Comparison of ENCODE assay signal across 9 mouse cellular contexts in genomic region chr7:55737125-55737912, GRCm38 (mm10). TPM values are rescaled to one million over a fixed set of nuclear protein-coding genes. Genes with fewer than 3 reads are reported as not detected.
DNase-seq lines count a peak whose midpoint lies in the region; ATAC-seq and TF ChIP-seq lines count a peak whose summit lies in the region.
"Had no signal": no experiment of that assay in that cellular context is flagged by ENCODE, and none has a peak within 500 bp of the region (broad histone marks: within the 10 kb centered on the region; RNA-seq: fewer than 3 reads in every experiment).

No protein-coding gene starts in this region.

- 39% methylated on average over 4 of the region's 4 CpGs for WGBS in liver, adult 2 months
- 47% methylated on average over 4 of the region's 4 CpGs for WGBS in liver, embryonic 11.5 days
- 43% methylated on average over 4 of the region's 4 CpGs for WGBS in hindbrain, embryonic 16.5 days

- H3K27ac ChIP-seq in liver, adult 2 months (replicated peaks; ENCODE audit: insufficient read depth, low read depth, low read length) = no peak overlapping the region
- H3K27ac ChIP-seq in liver, embryonic 11.5 days (ENCODE audit: low read depth, low read length) = no peak overlapping the region
- H3K27ac ChIP-seq in hindbrain, embryonic 16.5 days (ENCODE audit: low read depth, low read length) = no peak overlapping the region
- H3K27ac ChIP-seq: limb, embryonic 13.5 days had no signal

- 0 out of 2 replicates have a peak, but pooled peaks cover 2% of the 10 kb centered on the region for H3K27me3 ChIP-seq in liver, adult 2 months (ENCODE audit: control insufficient read depth, insufficient read depth, low read length)
- H3K27me3 ChIP-seq in liver, embryonic 11.5 days (replicated peaks; ENCODE audit: control insufficient read depth, insufficient read depth, low read length) = no peaks in the 10 kb centered on the region
- H3K27me3 ChIP-seq in hindbrain, embryonic 16.5 days (replicated peaks; ENCODE audit: control insufficient read depth, insufficient read depth, low read length) = no peaks in the 10 kb centered on the region
- H3K27me3 ChIP-seq: limb, embryonic 13.5 days had no signal

- H3K79me2 ChIP-seq in liver, adult 2 months (ENCODE audit: control insufficient read depth, insufficient read depth, low read length) = no peaks in the 10 kb centered on the region

- H3K9ac ChIP-seq in liver, adult 2 months (ENCODE audit: low read depth, low read length) = no peak overlapping the region
- no peak overlapping the region for H3K9ac ChIP-seq in liver, embryonic 11.5 days (ENCODE audit: low read depth, low read length)
- no peak overlapping the region for H3K9ac ChIP-seq in hindbrain, embryonic 16.5 days (ENCODE audit: low read depth, low read length)
- H3K9ac ChIP-seq: limb, embryonic 13.5 days had no signal

- peak; percentile 9; the same call in 1 of the 2 replicates for TF ChIP-seq CTCF in liver, adult 2 months (IDR thresholded peaks at IDR 0.05; ENCODE audit: low read depth, low read length)

- no peak overlapping the region for H3K4me2 ChIP-seq in liver, embryonic 11.5 days
- no peak overlapping the region for H3K4me2 ChIP-seq in hindbrain, embryonic 16.5 days (ENCODE audit: low read length)
- H3K4me2 ChIP-seq: limb, embryonic 13.5 days had no signal

- ATAC-seq in liver, embryonic 11.5 days (replicated peaks; ENCODE audit: low FRiP score) = no peak
- ATAC-seq in hindbrain, embryonic 16.5 days = peak; percentile 83

- no peaks in the 10 kb centered on the region for H3K9me3 ChIP-seq in liver, embryonic 11.5 days (ENCODE audit: control insufficient read depth, low read length)
- H3K9me3 ChIP-seq in hindbrain, embryonic 16.5 days (ENCODE audit: control insufficient read depth, low read length) = no peaks in the 10 kb centered on the region
- H3K9me3 ChIP-seq: limb, embryonic 13.5 days had no signal

- no peak for TF ChIP-seq POLR2A in liver, adult 2 months (IDR thresholded peaks at IDR 0.05; ENCODE audit: extremely low read depth, insufficient read depth, low read length)

- H3K4me3 ChIP-seq in liver, adult 2 months (ENCODE audit: insufficient read depth, low read depth, low read length) = no peak overlapping the region
- no peak overlapping the region for H3K4me3 ChIP-seq in liver, embryonic 11.5 days (ENCODE audit: low read depth, low read length)
- no peak overlapping the region for H3K4me3 ChIP-seq in hindbrain, embryonic 16.5 days (ENCODE audit: low read length)
- H3K4me3 ChIP-seq: limb, embryonic 13.5 days had no signal

- no peak for DNase-seq in liver, adult 2 months (ENCODE audit: extremely low read depth, low read depth, low spot score)
- DNase-seq in liver, embryonic 11.5 days (ENCODE audit: low spot score) = no peak
- DNase-seq in adrenal gland, adult (ENCODE audit: inconsistent age in 2 of 2, low spot score in 1 of 2) = peak; percentile 47 to 79
- DNase-seq in embryo, embryonic 11.5 days (ENCODE audit: low read depth, low spot score) = peak; percentile 11
- peak; percentile 6 to 76 for DNase-seq in left cerebral cortex, adult 9 months (ENCODE audit: low spot score in 2 of 2)
- DNase-seq in retina, postnatal 1 day = peak; percentile 45
- DNase-seq in gastrocnemius, adult 8-10 months (ENCODE audit: low spot score in 2 of 2) = no peak

- H3K36me3 ChIP-seq in liver, adult 2 months (ENCODE audit: control insufficient read depth, insufficient read depth, low read length) = no peaks in the 10 kb centered on the region
- H3K36me3 ChIP-seq in liver, embryonic 11.5 days (ENCODE audit: control insufficient read depth, insufficient read depth, low read length) = no peaks in the 10 kb centered on the region
- no peaks in the 10 kb centered on the region for H3K36me3 ChIP-seq in hindbrain, embryonic 16.5 days (ENCODE audit: control insufficient read depth, insufficient read depth, low read length)
- H3K36me3 ChIP-seq: limb, embryonic 13.5 days had no signal

- H3K4me1 ChIP-seq in liver, adult 2 months (ENCODE audit: control insufficient read depth, insufficient read depth, low read length) = no peaks in the 10 kb centered on the region
- no peaks in the 10 kb centered on the region for H3K4me1 ChIP-seq in liver, embryonic 11.5 days (replicated peaks; ENCODE audit: control insufficient read depth, insufficient read depth, low read length)
- no peaks in the 10 kb centered on the region for H3K4me1 ChIP-seq in hindbrain, embryonic 16.5 days (ENCODE audit: control insufficient read depth, insufficient read depth, low read depth, low read length)
- H3K4me1 ChIP-seq: limb, embryonic 13.5 days had no signal

RNA-seq across cellular contexts. Expression of gene Siglech, which starts 30.7 kb away (rescaled TPM):
- total RNA-seq in liver, adult 2 months (2014; rRNA removed) = 0.28 and 0.54 TPM in 2 replicates
- 0.52 and 0.93 TPM in 2 replicates for polyA plus RNA-seq in liver, adult 2 months (2012; rRNA removed)
- polyA plus RNA-seq in liver, embryonic 11.5 days (2014; fragmentation: Nextera tagmentation; extraction: Ambion mirVana) = 0.16 TPM in 1 of 2 replicates, not detected in the other
- polyA plus RNA-seq in hindbrain, embryonic 16.5 days (2015; fragmentation: Nextera tagmentation; extraction: Ambion mirVana) = 1.5 and 3.1 TPM in 2 replicates
- under 1 TPM in 2 of 4 experiments, not detected in 2; 0.19 to 0.99 TPM for total RNA-seq in gastrocnemius, adult 8-10 months (2022)

RNA-seq across cellular contexts. Expression of gene Tubgcp5, which starts 56.6 kb away (rescaled TPM):
- total RNA-seq in liver, adult 2 months (2014; rRNA removed) = 3.6 and 5.1 TPM in 2 replicates
- polyA plus RNA-seq in liver, adult 2 months (2012; rRNA removed) = 1.2 and 1.5 TPM in 2 replicates
- 24.1 and 25.0 TPM in 2 replicates for polyA plus RNA-seq in liver, embryonic 11.5 days (2014; fragmentation: Nextera tagmentation; extraction: Ambion mirVana)
- 34.5 and 35.2 TPM in 2 replicates for polyA plus RNA-seq in hindbrain, embryonic 16.5 days (2015; fragmentation: Nextera tagmentation; extraction: Ambion mirVana)
- 10 to 100 TPM in 2 of 4 experiments, 1 to 10 TPM in 2; 8.9 to 11.2 (median 10.1) TPM for total RNA-seq in gastrocnemius, adult 8-10 months (2022)

Comparison
In these comparisons a context has a peak if more than half of its experiments do, and no peak if none do; other contexts are left out.
1. DNase-seq: peak in adrenal gland, adult (2 of 2), embryo, embryonic 11.5 days (single experiment), left cerebral cortex, adult 9 months (2 of 2) and retina, postnatal 1 day (single experiment); none in liver, adult 2 months (single experiment), liver, embryonic 11.5 days (single experiment) and gastrocnemius, adult 8-10 months (0 of 2).